Mouse (Mus musculus) forebrain, postnatal 0 days (tissue): Measurements from ENCODE around the gene Rybp. TPM values are rescaled to one million over a fixed set of nuclear protein-coding genes. Genes with fewer than 3 reads are reported as not detected.

Experiments used
- ATAC-seq: fragments of 200-750 bp; cut with Nextera tagmentation; 2 replicates; pipeline ENCODE4 v1.8.0; 2017; ENCODE audit warnings: mild to moderate bottlenecking, moderate library complexity
- DNase-seq: peaks from one replicate; pipeline ENCODE4 v3.0.0-alpha.2; 2015
- H3K27ac ChIP-seq: fragments of 300-500 bp; sonication (generic); 2 replicates; pipeline ENCODE4 v1.5.1; 2014; ENCODE audit warnings: low read depth, mild to moderate bottlenecking, antibody characterized with exemption, low read length, moderate library complexity, mixed read lengths
- H3K27me3 ChIP-seq: fragments of 300-500 bp; sonication (generic); 2 replicates; pipeline ENCODE4 v1.6.1; 2014; ENCODE audit warnings: mild to moderate bottlenecking, low read length, mixed read lengths; ENCODE audit not compliant: insufficient read depth
- H3K36me3 ChIP-seq: fragments of 300-500 bp; sonication (generic); 2 replicates; pipeline ENCODE4 v1.6.1; 2014; ENCODE audit warnings: mild to moderate bottlenecking, moderate library complexity; ENCODE audit not compliant: insufficient read depth
- H3K4me1 ChIP-seq: fragments of 300-500 bp; sonication (generic); 2 replicates; pipeline ENCODE4 v1.6.1; 2014; ENCODE audit warnings: antibody characterized with exemption; ENCODE audit not compliant: insufficient read depth
- H3K4me2 ChIP-seq: fragments of 300-500 bp; sonication (generic); 2 replicates; pipeline ENCODE4 v1.6.1; 2014; ENCODE audit warnings: low read depth, mild to moderate bottlenecking, moderate library complexity
- H3K4me3 ChIP-seq: fragments of 300-500 bp; sonication (generic); 2 replicates; pipeline ENCODE4 v1.5.1; 2014; ENCODE audit warnings: low read depth, low read length, mixed read lengths
- H3K9ac ChIP-seq: fragments of 300-500 bp; sonication (generic); 2 replicates; pipeline ENCODE4 v1.6.1; 2014; ENCODE audit warnings: mild to moderate bottlenecking
- H3K9me3 ChIP-seq: fragments of 300-500 bp; sonication (generic); 2 replicates; pipeline ENCODE4 v1.6.1; 2016; ENCODE audit warnings: low read length
- CTCF ChIP-seq: sonication (generic); IDR thresholded peaks from 2 replicates; pipeline ENCODE4 v1.5.1; 2016; ENCODE audit warnings: antibody characterized with exemption, control low read depth, low read depth
- WGBS: fragments of 180-500 bp; shearing (Covaris S2); extraction: QIAGEN DNeasy Blood & Tissue Kit; methylation state at CpG from one replicate; pipeline ENCODE4 v1.1.7; 2014; 5-methylcytosine and 5-hydroxymethylcytosine counted together
- polyA plus RNA-seq: library from polyadenylated mRNA; unstranded; fragments of >200 nt; fragmentation: Nextera tagmentation; extraction: Ambion mirVana; gene quantifications from 2 replicates; pipeline ENCODE4 v1.2.1, GENCODE M21; 2015
- total RNA-seq: library from RNA; depleted of rRNA; stranded (reverse); fragments of >200 nt; gene quantifications from 2 replicates; pipeline ENCODE4 v1.2.3, GENCODE M21; 2014

Gene Rybp
- total and polyA plus RNA-seq, 2 experiments from 2014 or later: 24.7 to 37.7 TPM

DNA sequence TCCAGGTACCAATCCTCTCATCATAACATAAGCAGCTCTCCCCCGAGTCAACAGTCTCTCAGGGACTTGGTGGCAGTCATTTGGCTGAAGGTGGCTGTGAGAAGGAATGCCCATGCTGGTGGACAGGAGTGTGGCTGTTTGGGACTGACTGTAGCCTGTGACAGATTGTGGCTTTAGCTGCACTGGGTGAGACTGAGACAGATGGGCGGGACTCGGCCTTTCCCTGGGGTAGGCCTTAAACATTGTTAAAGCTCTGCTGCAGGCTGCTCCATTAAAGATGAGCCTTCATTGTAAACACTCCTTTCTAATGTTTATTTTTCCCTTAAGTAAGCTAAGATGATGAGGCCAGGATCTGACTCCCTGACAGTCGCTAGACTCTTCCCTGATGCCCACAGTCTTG is 42.3 kb upstream of the Rybp start:
- H3K36me3 ChIP-seq: no peaks in the 10 kb centered on the region
- no peaks in the 10 kb centered on the region for H3K4me1 ChIP-seq
- no peak overlapping the region for H3K4me3 ChIP-seq
- WGBS: 78% methylated on average over 4 of the region's 4 CpGs
- no peak overlapping the region for H3K27ac ChIP-seq
- no peak overlapping the region for H3K4me2 ChIP-seq
- no peaks in the 10 kb centered on the region for H3K9me3 ChIP-seq
- no peaks in the 10 kb centered on the region for H3K27me3 ChIP-seq
- TF ChIP-seq CTCF: no peak
- DNase-seq (no peak), ATAC-seq (no peak)
- no peak overlapping the region for H3K9ac ChIP-seq

GRCm38 (mm10) chr6:100327050-100327449 is 39.8 kb upstream of the Rybp start:
- TF ChIP-seq CTCF: no peak
- Histone ChIP-seq H3K27me3 (no peaks in the 10 kb centered on the region), H3K9me3 (no peaks in the 10 kb centered on the region), H3K4me1 (no peaks in the 10 kb centered on the region), H3K36me3 (no peaks in the 10 kb centered on the region), H3K4me2 (no peak overlapping the region), H3K9ac (no peak overlapping the region), H3K27ac (no peak overlapping the region), H3K4me3 (no peak overlapping the region)
- 56% methylated on average over 5 of the region's 5 CpGs for WGBS
- ATAC-seq (no peak), DNase-seq (peak; percentile 44)

DNA sequence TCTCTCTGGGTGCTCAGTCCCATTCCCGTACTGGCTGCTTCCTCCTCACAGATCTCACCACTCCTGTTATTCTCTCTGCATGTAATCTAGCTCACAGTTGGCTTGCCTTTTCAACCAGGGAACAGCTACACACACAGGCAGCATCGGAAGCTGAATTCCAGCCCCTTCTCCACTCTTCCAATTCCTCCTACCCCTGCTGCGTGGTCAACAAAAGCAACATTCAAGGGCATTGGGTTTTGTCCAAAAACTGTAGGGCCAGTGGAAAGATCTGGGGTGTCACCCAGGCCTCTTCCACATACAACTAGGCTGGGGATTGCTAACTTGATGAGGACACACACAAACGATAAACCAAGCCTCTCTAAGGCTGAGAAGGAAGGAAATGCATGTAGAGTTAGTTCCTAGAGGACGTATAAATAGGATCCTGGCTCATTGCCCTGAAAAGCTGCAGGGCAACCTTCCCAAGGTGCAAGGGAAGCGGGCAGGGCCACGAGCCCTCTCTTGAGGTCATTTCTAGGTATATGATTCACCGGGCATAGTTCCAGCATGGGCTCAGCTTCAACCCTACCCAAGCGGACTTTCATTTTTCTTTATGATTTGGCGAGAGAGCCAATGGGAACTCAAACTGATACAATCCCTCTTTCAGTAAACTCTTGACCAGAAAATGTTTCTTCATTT is 36.6 kb upstream of the Rybp start:
- Histone ChIP-seq H3K9ac (no peak overlapping the region), H3K4me3 (no peak overlapping the region), H3K27ac (no peak overlapping the region), H3K9me3 (no peaks in the 10 kb centered on the region), H3K27me3 (no peaks in the 10 kb centered on the region), H3K4me2 (no peak overlapping the region), H3K36me3 (no peaks in the 10 kb centered on the region), H3K4me1 (no peaks in the 10 kb centered on the region)
- ATAC-seq (0 out of 2 replicates have a peak, but pooled peaks have one; percentile 10), DNase-seq (peak; percentile 25)
- no peak for TF ChIP-seq CTCF
- 58% methylated on average over 10 of the region's 10 CpGs for WGBS

DNA sequence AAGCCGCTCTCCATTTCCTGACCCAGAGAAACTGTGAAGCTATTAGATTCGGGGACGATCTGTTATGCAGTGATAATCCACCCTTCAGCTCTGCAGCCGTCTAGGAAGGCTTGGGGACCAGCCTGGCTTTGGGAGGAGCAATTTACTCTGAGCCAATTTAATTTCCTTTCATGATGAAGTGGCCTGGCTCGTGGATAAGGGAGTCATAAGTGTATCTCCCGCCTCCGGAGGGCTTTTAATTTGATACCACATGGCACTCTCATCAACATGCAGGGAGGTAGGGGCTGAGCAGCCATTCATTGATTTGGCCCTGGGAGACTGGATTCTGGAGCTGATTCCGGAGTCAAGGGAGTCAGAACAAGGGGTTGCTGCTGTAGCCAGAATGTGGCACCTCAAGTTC is 35.3 kb upstream of the Rybp start:
- no peak overlapping the region for H3K4me2 ChIP-seq
- H3K4me1 ChIP-seq: no peaks in the 10 kb centered on the region
- no peak overlapping the region for H3K4me3 ChIP-seq
- H3K27ac ChIP-seq: no peak overlapping the region
- no peaks in the 10 kb centered on the region for H3K9me3 ChIP-seq
- no peaks in the 10 kb centered on the region for H3K27me3 ChIP-seq
- no peak for TF ChIP-seq CTCF
- peak; percentile 34; the same call in 1 of the 2 replicates for ATAC-seq
- H3K9ac ChIP-seq: no peak overlapping the region
- 38% methylated on average over 8 of the region's 8 CpGs for WGBS
- DNase-seq: no peak
- no peaks in the 10 kb centered on the region for H3K36me3 ChIP-seq

DNA sequence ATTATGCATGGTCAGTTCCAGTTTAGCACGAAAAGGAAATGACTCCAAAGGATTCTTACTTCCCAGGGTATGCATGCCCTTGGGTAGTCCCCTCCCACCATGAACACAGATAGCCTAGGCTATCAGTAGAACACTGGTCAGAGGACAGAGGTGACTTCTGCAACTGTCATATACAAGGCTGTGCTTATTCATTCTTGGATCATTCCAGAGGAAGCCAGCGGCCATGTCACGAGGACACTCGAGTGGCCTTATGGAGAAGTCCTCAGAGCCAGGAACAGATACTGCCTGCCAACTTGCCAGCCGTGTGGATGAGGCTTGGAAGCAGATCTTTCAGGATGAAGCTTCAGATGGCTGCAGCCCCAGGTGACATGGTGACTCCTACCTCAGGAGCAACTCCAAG is 34.9 kb upstream of the Rybp start:
- no peaks in the 10 kb centered on the region for H3K36me3 ChIP-seq
- H3K4me2 ChIP-seq: no peak overlapping the region
- H3K27me3 ChIP-seq: no peaks in the 10 kb centered on the region
- ATAC-seq (no peak), DNase-seq (no peak)
- no peak overlapping the region for H3K27ac ChIP-seq
- H3K4me3 ChIP-seq: no peak overlapping the region
- no peaks in the 10 kb centered on the region for H3K9me3 ChIP-seq
- no peak for TF ChIP-seq CTCF
- no peaks in the 10 kb centered on the region for H3K4me1 ChIP-seq
- 59% methylated on average over 5 of the region's 5 CpGs for WGBS
- H3K9ac ChIP-seq: no peak overlapping the region

- Histone ChIP-seq H3K4me1 (no peaks in the 10 kb centered on the region), H3K27me3 (no peaks in the 10 kb centered on the region), H3K9me3 (no peaks in the 10 kb centered on the region), H3K27ac (no peak overlapping the region), H3K36me3 (no peaks in the 10 kb centered on the region), H3K4me3 (no peak overlapping the region), H3K9ac (no peak overlapping the region), H3K4me2 (no peak overlapping the region)
- DNase-seq: no peak
- 63% methylated on average over 8 of the region's 8 CpGs for WGBS
- no peak for ATAC-seq
- TF ChIP-seq CTCF: no peak
These were observed 26.9 kb upstream of the Rybp start for GRCm38 (mm10) chr6:100314201-100314600.

DNA sequence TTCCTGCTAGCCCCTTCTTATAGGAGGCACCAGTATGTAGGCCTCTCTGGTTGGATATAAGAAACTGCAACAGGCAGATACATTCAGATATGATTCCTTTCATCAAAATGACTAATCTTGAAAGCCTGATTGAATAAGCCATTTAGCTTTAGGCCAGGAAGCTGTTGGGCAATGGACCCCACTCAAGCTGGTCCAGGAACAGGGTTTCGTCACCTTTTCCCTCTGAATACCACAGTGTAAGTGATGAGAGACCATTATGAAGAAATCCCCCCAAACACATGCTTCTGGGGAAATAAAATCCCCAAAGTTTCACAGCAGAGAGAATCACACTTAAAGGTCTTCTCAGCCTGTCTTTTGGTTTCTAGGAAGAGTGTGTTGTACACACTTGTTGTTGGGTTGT is 23.9 kb upstream of the Rybp start:
- TF ChIP-seq CTCF: no peak
- WGBS: 95% methylated on average over 1 of the region's 1 CpGs
- no peak for ATAC-seq

More for the DNA sequence above, 23.9 kb upstream of the Rybp start:
- Histone ChIP-seq H3K36me3 (no peaks in the 10 kb centered on the region), H3K9me3 (no peaks in the 10 kb centered on the region), H3K27me3 (no peaks in the 10 kb centered on the region), H3K4me1 (no peaks in the 10 kb centered on the region), H3K4me2 (no peak overlapping the region), H3K9ac (no peak overlapping the region), H3K4me3 (no peak overlapping the region), H3K27ac (no peak overlapping the region)
- DNase-seq: no peak
